Mouse (Mus musculus) fibroblast of lung, adult 2 months (primary cell): Measurements from ENCODE around the gene Farsb.

ENCODE experiments used
- DNase-seq: peaks from one replicate; pipeline ENCODE4 v3.0.0-alpha.2; 2011; ENCODE audit warnings: low read depth

The Farsb gene

DNA sequence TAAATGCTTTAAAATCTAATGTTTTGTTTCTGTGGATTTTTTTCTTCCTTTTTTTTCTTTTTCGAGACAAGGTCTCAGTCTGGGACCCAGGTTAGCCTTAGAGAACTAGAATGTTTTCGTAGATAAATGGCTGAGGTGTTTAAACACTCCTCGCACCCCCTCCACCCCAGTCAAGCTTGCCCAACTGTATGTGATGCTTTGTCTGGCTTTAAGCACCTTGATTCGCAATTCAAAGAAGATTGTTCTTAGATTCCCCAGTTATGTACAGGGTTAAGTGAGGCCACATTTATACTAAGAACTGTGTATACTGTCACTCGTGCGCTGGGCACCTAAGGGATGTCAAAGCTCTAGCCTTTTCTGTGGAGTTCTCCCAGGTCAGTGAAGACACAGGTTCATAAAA lies 68.4 kb downstream of the Farsb start:
- DNase-seq, result no peak

DNA sequence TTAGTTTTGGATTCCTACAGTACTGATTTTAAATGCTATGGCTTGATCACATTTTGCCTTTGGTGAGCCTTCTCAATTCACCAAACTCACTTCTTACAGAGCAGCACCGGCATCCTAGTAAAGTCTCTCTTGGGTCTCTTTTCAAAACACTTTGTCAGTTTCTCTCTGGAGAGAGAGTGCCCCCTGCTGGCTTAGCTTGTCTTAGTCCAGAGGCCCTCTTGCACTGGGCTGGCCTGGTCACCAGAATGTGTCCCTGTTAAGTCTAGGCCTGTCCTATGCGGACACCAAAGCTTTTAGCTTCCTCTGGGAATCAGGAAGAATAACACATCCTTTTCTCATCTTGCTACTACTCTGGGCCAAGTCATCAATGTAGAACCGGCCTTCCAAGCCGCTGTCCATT lies 69.1 kb downstream of the Farsb start:
- no peak for DNase-seq

DNA sequence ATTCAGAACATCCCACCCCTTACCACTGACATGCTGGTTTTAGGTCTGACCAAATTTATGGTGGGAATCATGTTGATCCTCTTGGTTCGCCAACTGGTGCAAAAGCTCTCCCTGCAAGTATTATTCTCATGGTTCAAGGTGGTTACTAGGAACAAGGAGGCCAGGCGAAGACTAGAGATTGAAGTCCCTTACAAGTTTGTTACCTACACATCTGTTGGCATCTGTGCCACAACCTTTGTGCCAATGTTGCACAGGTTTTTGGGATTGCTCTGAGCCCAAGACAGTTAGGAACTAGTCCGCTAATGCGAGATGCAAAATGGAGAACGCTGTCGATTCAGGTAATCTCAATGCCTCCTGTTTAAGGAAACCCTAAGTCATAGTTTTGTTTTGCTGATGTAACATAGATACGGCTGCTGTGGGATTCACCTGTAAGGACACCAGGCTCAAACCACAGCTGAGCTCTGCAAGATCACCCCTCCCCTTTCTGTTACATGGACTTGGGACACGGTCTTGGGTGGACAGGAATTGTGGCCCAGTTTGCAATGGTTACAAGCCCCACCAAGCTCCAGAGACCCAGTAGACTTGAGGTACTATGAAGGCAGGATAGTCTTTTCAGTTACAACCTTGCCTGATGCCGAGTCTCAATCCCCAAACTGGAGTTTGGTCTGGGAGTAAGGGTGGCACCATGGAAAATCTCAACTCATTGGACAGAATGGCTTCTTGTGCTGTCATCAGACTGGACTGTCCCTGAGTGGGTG lies 71.4 kb downstream of the Farsb start:
- no peak for DNase-seq

DNA sequence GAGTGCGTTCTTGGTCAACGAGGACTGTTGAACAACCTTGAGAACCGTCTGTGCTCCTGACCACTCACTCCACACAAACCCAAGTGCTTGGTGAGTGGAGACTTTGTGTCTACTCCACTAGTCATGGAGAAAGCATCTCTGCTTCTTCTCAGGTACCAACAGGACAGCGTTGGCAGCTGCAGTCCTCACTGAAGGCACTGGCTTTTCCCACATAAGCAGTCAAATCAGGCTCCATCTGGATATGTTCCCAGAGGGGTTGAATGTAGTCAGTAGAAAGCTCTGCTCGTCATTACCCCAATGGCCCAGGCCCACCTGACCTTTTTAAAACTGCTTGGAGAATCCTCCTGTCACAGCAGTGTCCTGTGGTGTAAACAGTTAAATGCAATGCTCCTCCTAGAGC lies 74.3 kb downstream of the Farsb start:
- DNase-seq, result no peak

DNA sequence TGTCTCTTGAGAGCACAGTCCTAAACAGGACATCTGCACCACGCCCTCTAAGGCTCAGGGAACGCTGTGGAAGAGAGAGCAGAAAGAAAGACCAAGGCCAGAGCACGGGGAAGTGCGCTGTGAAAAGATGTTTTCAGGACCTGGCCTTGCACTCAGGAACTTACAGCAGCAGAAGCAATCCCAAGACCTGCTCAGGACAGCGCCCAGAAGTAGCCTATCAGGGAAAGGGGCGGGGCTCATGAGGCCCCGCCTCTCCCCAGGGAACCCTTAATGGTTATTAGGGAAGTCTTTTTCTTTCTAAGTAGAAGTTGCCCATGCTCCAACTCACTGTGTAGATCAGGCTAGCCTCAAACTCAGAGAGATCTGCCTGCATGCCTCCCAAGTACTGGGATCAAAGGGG lies 76.0 kb downstream of the Farsb start:
- DNase-seq, result no peak

DNA sequence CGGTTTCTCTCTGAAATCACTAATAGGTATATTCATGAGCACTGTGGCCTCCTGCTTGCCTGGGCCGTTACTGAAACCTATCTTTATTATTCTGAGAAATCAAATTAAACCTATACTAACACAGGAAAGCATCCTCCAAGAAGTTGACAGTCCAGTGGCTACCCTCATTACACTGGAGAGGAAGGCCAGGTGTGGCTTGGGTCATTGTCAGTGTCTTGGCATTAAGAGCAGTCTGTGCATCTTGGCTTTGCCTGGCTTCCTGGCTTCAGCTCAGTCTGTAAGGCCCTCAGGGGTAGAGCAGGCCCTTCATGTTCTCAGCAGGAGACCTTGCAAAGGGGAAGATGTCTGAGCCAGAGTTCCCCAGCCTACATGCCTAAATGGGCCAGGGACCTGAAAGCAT lies 79.3 kb downstream of the Farsb start:
- no peak for DNase-seq

DNA sequence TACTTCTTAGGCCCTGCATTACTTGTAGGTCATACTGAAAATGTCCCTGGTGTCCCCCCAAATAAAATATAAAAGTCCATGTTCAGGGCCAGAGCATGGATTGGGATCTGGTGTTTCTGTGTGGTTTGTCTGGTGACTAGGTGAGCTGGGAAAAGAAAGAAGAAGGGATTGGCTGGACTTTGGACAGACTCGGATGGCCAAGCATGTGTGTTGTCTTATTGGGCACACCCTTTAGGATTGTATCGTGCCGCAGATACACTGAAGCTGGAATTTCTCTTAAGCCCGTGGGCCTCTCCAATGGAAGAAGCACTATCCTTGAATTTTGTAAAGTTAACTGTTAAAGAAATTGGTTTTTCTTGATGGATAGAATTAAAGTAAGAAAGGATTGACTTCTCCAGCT lies 87.3 kb downstream of the Farsb start:
- no peak for DNase-seq

DNA sequence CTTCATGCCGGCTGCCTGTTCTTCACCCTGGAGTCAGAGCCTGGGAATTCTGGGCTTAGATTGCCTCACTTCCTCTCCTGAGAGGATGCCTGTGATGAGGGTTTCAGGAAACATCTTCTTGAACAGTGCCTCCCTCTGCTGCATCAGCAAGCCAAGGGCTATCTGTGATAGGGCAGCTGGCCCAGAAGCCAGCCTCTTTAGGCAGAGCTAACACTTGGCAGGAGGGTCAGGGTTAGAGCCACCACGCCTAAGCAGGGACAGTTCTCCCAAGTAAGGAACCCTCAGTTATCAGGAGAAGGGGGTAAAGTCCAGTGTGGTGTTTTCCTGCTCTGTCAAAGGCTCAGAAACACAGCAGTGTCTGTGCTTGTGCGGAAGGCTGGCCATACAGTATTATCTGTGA lies 88.9 kb downstream of the Farsb start:
- DNase-seq, result no peak

DNA sequence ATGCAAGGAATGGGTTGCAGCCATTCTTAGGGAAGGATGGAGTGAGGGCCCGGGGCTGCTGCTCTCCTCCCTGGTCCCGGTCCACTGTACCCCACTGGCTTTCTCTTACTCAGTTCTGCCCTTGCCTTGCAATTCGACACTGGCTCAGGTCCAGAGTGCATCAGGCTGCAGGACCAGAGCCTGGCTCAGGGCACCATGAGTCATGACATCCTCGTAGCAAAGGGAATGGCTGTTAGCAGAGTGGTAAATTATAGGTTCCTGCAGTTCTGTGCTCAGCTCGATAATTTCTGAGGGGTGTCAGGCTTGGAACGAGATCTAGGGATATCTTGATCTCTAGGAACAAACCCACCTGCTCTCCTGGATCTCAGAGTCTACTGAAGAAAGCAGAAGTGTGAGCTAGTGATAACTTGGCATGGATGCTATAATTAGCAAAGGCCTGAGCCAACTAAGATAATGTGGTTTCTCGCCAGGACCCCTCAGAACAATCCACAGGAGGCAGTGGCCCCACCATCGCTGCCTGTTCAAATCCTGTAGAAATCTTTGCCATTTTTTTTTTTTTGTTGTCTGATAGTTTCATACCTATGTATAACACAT lies 92.3 kb downstream of the Farsb start:
- DNase-seq, result peak; percentile 50

DNA sequence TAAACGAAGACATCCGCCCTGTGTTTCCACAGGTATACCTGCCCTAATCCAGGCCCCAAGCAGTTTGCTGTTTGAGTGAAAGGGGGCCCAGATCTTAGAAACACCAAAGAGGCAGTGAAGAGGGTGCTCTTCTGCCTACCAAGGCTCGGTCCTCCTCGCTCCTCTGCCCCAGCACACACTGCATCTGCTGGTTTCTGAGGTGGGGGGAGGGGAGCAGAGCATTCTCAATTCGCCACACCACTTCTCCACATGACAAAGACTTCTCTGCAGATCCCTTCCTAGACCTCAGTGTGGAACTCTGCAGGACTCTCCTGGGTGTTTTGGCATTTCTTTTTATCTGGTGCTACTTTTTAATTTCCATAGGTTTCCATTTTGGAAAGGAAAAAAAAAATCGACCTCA lies 93.0 kb downstream of the Farsb start:
- no peak for DNase-seq

DNA sequence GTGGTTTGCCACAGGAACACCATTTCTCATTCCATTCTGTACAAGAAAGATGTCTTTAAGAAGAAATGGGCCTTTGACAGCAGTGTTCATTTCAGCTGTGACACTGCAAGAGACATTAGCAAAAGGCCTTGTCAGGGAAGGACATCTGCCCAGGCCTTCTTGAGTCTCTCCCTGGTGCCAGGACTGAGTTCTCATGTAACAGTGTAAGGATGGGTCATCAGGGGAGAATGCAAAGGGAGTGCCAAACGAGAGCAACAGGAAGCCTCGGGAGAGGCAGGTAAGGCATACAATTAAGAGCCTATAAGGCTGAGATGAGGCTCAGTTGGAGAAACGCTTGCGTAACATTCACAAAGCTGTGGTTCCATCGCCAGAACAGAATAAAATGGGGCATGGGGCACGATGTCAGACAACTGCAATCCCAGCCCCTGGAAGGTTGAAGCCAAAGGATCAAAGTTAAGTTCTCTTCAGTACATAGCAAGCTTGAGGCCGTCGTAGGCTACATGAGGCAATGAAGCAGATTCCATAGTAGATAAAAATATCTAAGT lies 93.4 kb downstream of the Farsb start:
- no peak for DNase-seq

DNA sequence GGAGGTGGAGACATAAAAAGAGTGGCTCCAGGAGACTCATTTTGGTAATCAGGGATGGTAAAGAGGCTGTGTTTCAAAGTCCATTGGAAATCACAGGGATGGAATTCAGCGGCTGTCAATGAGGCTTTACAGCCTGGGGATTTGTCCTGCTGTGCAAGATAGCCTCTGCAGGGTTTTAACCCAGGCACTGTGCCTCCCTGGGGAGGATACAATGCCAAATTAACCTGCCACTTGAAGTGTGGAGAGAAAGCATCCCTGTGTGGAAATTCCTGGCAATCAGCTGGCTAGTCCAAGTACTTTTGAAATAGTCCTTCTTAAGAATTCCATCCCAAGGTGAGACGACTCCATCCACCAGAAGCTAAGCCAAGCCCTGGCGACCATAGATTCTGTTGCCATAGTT lies 99.8 kb downstream of the Farsb start:
- DNase-seq, result no peak

DNA sequence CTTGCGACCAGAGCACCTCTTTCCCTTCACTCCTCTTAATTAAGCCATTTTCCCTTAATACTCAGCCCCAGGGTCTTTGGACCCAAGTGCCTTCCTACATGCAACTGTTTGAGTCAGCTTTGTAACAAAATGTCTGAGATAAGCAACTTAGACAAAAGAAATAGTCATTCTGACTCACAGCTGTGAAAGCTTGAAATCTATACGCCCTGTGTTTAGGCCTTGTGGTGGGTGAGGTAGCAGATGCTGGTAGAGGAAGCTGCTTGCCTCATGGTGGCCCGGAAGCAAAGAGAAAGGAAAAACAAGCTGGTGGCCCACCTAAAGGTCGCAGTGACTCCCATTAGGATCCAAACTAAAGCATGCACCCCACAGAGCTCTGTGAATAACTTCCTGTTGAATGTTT lies 100.8 kb downstream of the Farsb start:
- DNase-seq, result no peak

DNA sequence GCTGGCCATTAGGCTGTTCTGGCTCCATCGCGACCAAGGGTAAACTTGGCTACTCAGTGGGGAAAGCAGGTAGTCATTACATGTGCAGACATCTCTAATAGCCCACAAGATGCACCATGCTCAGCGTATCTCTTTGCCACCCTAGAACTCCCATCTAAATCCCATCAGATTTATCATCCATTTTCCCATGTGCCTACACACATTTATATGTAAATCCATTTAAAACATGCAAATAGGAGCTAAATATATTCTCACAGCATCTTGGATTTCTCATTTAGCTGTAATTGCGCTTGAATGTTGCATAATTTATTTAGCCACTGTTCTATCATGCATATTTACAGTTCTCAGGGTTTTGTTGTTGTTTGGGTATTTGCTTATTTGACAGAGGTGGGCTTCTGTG lies 107.7 kb downstream of the Farsb start:
- DNase-seq, result no peak

DNA sequence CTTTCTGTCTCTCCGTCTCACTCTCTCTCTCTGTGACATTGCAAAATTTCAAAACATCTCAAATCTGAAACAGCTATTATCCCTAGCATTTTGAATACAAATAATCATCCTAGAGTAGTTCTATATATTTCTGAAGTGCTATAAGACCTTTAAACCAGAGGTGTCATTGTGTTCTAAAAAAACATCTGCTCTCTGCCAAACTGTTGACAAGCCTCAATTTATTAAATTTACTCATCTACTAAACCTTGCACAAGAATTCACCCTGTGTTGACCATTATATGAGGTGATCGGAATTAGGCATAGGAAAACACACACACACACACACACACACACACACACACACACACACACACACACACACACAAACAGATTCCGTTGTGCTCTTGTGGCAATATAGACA lies 113.6 kb downstream of the Farsb start:
- DNase-seq, result no peak

DNA sequence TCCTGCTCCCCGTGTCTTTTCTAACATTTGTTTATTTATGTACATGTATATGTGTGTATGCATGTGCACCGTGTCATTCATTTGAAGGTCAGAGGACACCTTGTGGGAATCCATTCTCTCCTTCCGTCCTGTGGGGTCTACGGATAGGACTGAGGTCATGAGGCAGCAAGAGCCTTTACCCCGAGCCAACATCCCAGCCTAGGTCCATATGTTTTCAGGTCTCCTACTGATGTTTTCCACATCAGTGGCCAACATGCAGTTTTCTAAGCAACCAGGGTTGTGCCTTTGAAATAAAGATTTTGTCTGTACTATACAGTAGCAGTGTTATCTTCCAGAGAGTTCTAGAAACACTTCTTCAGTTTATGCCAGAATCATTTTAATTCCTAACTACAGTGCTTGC lies 114.9 kb downstream of the Farsb start:
- no peak for DNase-seq

DNA sequence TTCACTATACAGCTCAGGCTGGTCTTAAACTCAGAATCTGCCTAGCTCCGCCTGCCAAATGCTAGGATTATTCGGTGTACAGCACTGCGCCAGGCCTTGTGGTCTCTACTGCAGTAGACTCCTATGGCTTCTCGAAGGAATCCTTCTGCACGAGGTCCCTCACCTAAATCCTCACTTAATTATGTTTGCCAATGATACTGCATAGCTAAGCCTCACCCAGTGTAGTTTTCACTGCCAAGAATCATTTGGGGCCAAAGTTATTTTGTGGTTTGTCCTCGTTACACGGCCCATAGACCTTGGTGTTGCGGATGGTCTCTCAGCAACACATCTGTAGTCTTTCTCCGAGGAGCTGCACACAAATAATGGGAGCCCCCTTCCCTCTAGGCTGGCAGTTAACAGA lies 116.4 kb downstream of the Farsb start:
- DNase-seq, result no peak

DNA sequence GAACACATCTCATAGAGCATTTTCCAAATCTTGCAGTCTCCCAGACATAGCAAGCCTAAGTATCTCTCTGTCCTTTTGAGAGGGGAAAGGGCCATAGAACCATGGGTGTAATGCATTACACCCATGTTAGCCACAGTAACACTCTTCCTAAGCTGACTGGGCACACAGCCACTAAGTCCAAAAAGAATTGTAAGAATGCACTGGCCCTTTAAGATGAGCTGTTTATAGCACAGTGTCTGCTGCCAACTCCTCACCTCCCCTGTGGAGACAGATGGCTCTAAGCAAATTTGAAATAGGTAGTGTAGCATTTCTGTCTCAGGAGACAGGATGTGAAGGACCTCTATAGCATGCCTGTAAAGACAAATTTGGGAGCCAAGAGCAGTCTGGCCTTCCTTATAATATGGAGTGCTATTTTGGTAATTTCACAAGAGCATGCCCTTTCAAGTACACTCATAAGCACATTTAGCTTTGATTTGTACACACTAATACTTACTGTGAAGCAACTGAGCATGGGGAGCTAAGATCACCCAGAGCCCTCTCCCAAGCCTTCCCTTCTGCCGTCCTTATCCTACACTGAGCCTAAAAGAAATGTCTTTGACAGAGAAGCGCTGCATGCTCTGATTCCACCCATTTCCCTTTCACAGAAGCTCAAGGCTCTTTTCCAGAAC lies 117.0 kb downstream of the Farsb start:
- no peak for DNase-seq

DNA sequence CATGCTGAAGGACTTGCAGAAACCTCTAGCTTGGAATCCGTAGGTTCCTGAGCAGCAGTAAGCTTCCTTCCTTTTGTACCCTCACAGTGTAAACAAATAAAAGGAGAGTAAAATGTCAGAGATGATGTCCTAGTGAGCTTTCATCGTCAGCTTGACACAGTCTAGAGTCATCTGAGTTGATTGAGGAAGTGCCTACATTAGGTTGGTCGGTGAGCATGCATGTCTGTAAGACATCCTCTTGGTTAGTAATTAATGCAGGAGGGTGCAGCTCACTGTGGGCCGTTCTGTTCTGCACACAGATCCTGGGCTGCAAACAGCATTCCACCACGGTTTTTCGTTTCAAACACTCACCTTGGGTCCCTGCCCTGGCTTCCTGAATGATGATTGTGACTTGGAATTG lies 118.6 kb downstream of the Farsb start:
- no peak for DNase-seq
